Mouse (Mus musculus): ENCODE results near the gene Shisa3. TPM values are rescaled to one million over a fixed set of nuclear protein-coding genes. Genes with fewer than 3 reads are reported as not detected.

Shisa3 gene
- polyA plus RNA-seq (2017; shearing (Covaris generic)) = under 1 TPM in 1 of 2 experiments, not detected in 1; 0.29 TPM

DNA sequence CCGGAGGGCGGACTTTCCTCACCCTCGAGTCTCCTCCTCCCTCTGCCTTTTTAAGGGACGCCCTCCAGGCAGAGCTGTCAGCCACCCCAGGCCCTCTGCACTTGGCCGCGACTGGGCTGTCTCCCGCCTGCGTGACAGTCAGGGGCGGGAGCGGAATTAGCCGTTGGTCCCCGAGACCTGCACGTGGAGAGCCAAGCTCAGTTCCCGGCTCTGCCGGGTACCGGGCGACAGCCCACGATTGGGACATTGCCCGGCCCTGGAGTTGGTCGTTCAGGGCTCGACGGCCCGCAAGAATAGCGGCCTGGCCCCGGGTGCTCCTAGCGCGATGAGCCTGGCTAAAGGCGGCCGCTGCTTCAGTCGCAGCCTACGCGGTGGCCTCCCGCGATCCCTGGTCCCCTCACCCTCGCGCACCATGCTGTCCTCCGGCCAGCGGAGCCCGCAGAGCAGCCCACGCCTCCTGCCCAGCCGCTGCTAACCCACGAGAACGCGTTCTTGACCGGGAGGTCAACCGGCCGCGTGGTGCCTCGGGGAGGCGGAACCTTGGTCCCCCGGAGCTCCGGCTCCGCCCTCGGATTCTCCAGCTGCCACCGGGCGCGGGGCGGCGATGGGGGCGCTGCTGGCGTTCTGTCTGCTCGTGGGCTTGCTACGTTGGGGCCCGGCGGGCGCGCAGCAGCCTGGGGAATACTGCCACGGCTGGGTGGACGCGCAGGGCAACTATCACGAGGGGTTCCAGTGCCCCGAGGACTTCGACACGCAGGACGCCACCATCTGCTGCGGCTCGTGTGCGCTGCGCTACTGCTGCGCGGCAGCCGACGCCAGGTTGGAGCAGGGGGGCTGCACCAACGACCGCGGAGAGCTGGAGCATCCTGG lies at the start of gene Shisa3:
Shisa3 (plus strand) TSS at position 79 of the 870 bp plus-strand sequence.
- peak; percentile 35 for ATAC-seq

GRCm38 (mm10) chr5:67558644-67559043 lies 49.0 kb upstream of the Shisa3 start:
- no peak for ATAC-seq

DNA sequence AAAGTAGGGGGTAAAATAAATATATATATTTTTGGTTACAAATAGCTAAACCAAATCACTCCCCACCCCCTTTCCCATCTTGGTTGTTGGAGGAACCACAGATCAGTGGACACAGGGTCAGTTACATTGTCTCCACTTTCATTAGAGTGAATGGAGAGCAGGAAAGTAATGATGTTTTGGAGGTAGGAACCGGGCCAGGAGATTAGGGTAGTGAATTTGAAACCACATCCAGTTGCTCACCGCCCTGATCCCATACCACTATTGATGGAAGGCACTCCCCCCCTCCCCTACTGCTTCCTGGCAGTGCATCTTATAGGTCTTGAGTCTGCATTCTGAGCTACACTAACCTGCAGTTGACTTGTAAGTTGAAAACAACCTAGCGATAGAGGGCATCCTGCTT lies 48.6 kb upstream of the Shisa3 start:
- no peak for ATAC-seq

DNA sequence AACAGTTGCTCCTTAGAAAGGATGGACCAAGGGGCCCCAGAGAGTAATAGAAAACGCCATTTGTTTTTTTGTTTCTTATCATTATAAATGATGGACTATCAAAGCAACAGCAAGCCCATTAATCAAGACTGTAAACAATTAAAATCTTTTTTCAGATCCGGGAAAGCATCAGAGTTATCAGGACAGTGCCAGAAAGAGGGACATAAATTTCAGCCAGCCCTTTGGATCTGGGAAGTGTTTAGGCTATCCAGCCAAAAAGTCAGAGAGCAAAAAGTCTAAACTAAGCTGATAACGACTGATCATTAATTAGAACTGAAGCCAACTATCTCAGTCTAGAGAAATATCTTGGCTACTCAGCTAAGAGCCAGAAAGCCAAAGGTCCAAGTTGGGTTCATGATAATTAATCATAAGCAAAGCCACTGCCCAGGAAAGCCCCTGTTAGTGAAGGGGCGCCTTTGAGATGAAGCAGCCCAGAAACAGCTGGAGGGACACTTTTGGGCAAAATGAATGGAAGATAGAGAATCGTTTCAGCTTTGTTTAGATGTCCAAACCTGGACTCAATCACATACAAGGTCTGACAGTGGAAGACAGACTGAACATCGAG lies 35.0 kb upstream of the Shisa3 start:
- no peak for ATAC-seq

DNA sequence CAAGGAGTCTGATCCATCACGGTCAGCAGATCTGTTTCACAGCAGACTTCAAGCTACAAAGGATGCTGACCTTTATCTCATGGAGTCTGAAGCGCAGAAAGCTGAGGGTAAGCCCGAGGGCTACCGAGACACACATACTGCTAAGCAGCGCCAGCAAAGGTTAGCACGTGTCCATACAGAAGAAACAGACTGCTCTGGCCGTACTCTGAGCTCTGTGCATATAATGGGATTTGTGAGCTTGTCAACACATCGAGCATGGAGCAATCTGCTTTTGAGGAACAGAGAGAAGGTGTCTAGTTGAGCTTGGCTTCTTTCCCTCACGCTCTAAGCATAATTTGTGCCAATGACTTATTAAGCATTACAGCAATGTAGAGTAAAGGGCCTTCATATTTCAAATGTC lies 33.6 kb upstream of the Shisa3 start:
- ATAC-seq = no peak

GRCm38 (mm10) chr5:67575705-67576104 lies 32.0 kb upstream of the Shisa3 start:
- ATAC-seq = no peak

DNA sequence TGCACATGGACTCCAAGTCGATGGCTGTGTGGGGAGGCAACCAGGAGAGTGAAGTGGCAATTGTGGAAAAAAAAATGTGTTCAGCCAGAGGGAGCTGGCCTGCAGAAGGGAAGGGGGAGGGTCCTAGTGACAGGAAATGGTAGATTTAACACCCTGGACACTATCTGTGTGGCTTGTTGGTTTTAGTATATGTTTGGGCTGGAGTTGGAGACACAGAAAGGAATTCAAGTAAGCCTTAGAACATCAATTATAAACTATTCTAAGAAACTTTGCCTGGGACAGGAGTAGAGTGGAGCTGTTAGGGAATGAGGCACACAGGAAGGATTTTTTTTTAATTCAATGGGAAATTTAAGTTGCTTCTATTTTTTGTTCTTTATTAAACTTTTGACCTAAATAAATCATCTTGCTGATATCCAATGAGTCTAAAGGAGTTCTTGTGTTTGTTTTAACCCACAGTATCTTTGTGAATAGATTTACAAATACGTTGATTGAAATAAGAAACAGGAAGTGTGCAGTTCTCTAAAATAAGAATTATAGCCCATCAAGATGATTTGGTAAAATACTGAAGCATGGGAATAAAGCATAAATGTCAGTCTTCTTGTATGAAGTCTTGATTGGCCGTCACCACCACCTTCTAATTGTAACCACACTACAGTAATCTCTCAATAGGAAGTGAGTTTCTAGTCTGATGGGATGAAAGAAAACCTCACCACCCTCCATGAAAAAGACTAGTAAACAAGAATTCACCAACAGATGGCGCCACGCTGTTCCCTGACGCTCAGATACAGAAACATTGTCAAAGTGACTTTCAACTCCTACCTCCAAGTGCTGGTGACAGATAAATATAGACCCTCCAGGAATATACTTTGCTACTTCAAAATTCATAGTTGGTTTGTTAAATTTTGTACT lies 27.7 kb upstream of the Shisa3 start:
- no peak for ATAC-seq

DNA sequence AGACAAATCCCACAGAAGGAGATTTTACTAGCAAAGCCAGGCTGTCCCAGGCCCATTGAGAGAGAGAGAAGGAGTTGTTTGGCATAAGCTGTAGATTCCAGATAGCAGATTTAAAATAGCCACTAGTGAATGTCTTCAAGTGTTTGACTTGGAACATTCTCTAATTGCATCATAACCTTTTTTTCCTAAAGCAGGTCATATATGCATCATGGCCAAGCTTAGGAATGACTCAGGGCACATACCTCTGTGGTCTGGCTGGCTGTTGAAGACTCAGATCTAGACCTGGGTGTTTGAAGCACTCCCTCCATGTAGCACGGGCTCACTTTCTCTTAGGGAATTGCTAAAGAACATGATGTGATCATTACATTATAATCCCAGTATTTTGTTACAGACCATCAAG lies 12.6 kb upstream of the Shisa3 start:
- ATAC-seq = no peak

DNA sequence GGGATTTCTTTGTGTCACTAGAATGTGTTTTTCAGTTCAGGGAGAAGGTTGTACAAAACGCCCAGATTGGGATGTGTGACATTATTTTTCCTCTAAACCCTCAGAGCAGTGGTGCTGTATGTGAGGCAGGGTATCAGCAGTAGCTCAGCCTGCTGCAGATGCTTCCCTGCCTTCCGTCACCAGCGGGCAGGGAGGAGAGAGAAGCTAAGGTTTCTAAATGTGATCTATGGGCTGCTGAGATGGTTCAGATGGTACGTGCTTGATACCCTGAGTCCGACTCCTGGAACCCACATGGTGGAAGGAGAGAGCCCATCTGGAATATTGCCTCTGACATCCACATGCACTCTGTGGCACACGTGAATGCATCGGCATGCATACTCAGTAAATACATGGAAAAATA lies 12.1 kb upstream of the Shisa3 start:
- ATAC-seq = no peak

GRCm38 (mm10) chr5:67599935-67600334 lies 7.7 kb upstream of the Shisa3 start:
- ATAC-seq = no peak

GRCm38 (mm10) chr5:67605951-67606350 lies 1.7 kb upstream of the Shisa3 start:
- ATAC-seq = no peak

DNA sequence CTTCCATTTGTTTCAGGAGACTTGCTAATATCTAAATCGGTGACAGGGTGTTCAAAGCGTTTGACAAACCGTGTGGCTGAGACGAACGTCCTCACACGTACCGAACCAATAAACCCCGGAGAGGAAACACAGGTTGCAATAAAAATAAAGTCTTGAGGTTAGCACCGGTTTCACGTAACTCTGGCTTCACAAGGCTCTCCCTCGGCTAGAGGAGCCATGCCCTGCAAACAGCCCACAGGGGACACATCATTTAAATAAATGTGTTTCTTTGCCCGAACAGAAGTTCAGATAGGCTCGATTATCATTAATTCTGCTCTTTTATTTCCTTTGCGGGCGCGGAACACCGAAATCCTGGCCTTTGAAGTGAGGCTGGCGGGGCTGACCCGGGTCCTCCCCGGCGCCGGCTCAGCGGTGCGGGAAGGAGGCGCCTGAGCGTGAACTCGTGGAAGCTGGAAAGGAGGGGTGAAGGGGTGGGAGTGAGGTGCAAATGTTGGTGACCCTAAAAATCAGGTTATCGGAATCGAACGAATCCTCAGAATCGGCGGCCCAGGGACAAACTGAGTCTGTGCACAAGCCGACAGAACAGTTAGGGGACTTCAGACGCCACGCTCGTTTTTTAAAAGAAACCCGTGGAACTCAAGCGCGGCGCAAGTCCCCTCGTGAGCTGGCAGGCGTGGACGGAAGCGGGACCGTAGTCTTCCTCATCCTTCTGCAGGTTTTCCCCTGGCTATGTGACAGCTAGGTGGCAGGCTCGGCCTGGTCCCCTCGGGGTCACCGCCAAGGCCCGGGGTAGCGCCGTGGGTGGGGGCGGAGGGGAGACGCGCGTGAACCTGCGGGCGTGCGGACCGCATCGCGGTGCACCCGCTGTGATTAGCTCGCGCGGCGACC lies 522 bp upstream of the Shisa3 start:
- ATAC-seq = no peak

GRCm38 (mm10) chr5:67608674-67609519 lies 1.2 kb downstream of the Shisa3 start:
- ATAC-seq = no peak

DNA sequence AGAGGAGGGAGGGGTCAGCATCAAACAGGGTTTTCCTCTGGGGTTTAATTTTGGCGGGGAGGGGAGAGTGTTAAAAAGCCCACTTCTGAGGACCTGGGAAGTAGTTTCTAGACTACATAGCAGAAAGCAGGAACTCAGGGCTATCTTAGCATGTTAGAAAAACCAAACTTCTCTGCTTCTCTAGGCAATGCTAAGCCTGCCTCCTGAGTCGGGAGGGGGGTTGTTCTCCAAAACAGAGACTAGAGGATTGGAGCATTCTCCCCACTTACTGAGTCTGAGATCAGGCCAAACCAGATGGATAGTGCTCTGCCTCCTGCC lies 1.8 kb downstream of the Shisa3 start:
- no peak for ATAC-seq

DNA sequence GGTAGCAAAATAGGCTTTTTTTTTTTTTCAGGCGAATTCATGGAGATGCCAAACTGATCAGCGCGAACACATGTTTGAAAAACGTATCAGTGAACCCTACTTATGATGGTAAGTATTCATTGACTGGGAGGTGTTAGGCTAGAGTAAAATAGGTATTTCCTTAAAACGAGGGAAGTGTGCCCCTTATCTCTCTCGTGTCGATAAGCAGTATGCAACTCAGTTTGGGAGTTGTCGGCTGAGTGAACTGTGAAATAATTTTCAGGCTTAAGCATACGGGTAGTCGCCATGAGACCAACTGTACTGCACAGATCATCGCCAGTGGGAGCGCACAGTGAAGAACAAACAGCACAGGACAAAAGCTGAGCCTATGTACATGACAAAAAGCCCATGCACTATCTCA lies 13.5 kb downstream of the Shisa3 start:
- ATAC-seq = no peak

DNA sequence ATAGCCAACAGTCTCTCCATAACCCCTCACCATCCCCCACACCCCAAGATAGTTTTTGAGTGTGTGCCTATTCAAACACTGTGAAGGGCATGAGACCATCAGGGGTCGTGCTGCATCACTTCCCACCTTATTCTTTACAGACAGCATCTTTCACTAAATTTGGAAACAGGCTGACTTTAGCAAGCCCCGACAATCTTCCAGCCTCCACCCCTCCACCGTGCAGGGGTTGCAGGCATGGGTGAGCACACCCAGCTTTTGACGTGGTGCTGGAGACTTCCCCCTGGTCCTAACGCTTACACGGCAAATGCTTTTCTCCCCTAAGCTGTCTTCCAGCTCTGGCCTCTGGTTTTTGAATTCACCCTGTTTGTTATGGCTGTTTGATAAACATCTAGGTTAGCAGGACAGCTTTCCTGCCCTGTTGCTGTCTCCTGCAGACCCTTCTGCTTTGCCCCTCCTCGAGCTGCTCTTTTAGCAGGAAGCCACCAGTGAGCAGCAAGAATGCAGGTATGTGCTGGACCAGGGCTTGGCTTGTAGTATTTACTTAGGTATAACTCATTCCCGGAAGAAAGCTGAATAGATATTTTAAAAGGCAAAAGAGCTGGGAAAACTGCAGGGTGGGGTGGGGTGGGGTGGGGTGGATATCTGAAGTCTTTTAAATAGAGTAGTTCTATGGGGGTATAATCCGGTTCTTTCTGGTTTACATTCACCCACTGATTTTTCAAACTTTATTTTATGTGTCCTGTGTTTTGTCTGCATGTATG lies 20.7 kb downstream of the Shisa3 start:
- no peak for ATAC-seq

GRCm38 (mm10) chr5:67629440-67629839 lies 21.8 kb downstream of the Shisa3 start:
- ATAC-seq = no peak

DNA sequence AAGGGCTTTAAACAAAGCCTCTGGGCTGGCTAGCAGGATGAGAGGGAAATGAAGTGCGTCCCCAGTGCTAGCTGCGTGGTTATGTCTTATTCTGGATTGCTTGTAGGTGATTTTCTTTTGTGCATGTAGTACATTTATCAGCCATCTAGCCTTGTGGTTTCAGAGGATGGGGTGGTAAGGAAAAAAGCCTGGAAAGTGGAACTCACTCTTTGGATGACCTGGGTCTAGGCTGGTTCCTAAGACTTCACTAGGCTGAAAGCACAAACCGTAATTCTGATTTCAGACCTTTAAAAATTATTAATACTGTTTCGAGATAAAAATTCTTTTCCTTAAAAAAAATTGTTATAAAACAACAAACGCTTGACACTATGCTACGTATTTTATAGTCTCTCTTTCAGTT lies 22.2 kb downstream of the Shisa3 start:
- ATAC-seq = no peak

DNA sequence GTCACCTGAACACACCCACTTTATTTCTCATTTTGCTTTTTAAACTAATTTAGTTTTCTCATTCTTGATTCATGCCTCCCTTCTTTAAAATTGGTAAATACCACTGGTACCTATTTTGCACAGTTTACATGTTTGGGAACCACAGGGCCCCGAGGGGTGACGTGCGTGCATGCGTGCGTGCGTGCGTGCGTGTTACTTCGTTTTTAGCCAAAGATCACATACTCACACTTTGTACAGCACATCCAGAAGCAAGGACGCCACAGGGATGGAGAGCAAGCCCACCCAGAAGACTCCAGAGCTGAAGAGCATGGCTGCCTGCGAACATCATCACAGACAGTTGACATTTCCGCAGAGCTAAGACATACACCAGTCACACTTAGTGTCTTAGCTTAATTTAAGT lies 23.6 kb downstream of the Shisa3 start:
- ATAC-seq = no peak

DNA sequence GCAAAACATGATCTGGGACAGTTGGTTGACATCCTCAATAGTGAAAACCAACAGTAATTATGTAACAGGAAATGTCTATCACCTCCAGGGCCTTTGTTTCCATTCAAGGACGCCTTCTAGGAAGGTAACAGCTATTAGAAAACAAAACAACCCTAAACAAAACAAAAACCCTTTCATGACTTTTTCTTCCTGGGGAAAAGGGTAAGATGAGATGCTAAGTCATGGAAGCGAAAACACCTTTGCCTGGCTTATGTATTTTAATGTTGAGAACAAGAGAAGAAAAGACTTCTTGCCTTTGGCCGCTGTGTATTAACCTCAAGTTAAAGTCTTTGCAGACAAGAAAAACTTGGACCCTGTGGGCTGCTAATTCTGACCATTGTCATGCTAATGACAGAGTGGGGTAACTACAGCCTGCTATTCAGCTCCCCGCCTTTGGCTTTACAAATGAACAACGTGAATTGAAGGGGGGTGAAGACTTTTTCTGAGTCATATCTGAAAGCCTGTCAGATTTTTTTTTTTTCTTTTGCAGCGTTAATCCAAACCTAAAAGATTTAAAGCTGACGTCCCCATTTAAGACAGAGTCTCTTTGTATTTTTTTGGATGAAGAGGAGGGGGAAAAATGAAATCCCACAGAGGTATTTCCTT lies 25.6 kb downstream of the Shisa3 start:
- ATAC-seq = no peak
